Mouse (Mus musculus) liver, embryonic 14.5 days (tissue): ENCODE data around the gene Srsf1.

Experiments used
- CTCF ChIP-seq: IDR thresholded peaks from 2 replicates; pipeline ENCODE4 v1.5.1; 2016; ENCODE audit warnings: antibody characterized with exemption, low read depth, control low read depth
- EP300 ChIP-seq: IDR thresholded peaks from 2 replicates; pipeline ENCODE4 v1.6.1; 2016; ENCODE audit warnings: antibody characterized with exemption, low read depth

DNA sequence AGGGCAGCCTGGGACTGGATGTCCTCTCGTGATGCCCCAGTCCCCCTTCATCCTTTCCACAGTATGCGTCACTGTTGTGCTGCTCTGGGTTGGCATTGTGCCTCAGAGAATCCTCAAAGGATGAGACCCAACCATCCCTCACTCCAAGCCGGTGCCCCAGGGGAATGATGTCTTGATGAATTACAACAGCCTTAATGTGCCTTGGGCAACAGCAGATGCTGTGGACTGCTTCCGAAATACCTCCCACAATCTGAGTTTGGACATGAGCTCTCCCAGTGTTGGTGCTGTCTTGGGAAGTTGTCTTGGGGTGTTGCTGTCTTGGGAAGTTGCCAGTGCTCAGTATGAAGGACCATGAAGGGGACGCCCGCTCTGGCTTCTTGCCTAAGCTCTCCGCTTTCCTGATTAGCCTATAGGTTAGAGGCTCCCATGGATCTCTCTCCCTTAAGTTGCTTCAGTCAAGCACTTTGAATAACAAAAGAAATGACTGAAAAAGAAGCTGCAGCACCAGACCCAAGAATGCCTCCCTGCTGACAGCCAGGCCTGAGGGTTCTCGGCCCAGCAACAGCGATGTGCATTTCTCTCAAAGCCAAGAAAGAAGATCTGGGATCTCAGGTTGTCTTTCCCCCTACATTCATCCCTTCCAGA, 19.7 kb upstream of the Srsf1 start:
- no peak for TF ChIP-seq CTCF
- TF ChIP-seq EP300: no peak
